Mouse (Mus musculus): ENCODE data around the gene Gm42878.

GRCm38 (mm10) chr5:121586400-121587039 is 41.2 kb upstream of the Gm42878 start:
- no peak for TF ChIP-seq CTCF (IDR thresholded peaks at IDR 0.05; ENCODE audit: low read depth, low read length)
- no peak for TF ChIP-seq POLR2A (IDR thresholded peaks at IDR 0.05; ENCODE audit: extremely low read depth, insufficient read depth, low read length)
